Mouse (Mus musculus) lung, adult 10 weeks (tissue): ENCODE results near the gene Icos. TPM values are rescaled to one million over a fixed set of nuclear protein-coding genes. Genes with fewer than 3 reads are reported as not detected.

Experiments
- polyA plus RNA-seq: library from polyadenylated mRNA; stranded (reverse); fragments of 350-450 nt; fragmentation: Illumina TruSeq; extraction: RNeasy Lipid Tissue Mini Kit (QIAGEN cat#74804); gene quantifications from one replicate; pipeline ENCODE4 v1.2.3, GENCODE M21; 2014; ENCODE audit warnings: low read depth, low replicate concordance; ENCODE audit not compliant: insufficient read depth

Icos gene
- polyA plus RNA-seq = 1.0 TPM

GRCm38 (mm10) chr1:60977641-60978040 is at the start of gene Icos:
TSS of gene Icos (plus strand) at chr1:60977927.

Other genes with a start within 250 kb of the Icos start
- 0.43 TPM for gene Ctla4, start 90.9 kb upstream of the Icos start, polyA plus RNA-seq